Mouse (Mus musculus): Measurements from ENCODE around the gene Ecsit. TPM values are rescaled to one million over a fixed set of nuclear protein-coding genes. Genes with fewer than 3 reads are reported as not detected.
"Not testable (repeated sequence)": the region's sequence is repeated elsewhere in the genome, so short reads cannot be mapped to it uniquely, and the experiment has no call there.

The Ecsit gene
- total RNA-seq, 2 experiments from 2014 or later = 84.5 to 96.6 TPM

DNA sequence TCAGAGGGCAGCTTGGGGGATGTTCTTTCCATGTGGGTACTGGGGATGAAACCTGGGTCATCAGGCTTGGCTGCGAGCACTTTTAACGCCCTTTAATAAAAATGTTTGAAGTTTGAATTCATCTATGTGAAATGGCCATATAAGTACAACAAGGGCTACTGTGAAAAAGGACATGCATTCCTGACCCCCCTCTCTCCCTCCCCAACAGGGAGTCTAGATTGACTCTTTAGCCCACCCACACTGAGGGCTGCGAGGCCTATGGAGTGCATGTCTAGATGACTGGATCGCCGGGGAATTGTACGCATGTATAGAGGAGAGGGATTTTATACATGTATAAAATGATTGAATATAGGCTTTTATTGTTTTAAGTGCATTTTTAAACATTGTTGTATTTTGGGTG is 774 bp upstream of the Ecsit start:
- TF ChIP-seq CTCF (IDR thresholded peaks at IDR 0.05) = no peak
- H3K27ac ChIP-seq = peak overlapping the region; percentile 92
- intact Hi-C loops (cut with DNase I) = no loop called here

GRCm38 (mm10) chr9:22084667-22085021 is 594 bp downstream of the Ecsit start:
- intact Hi-C loops (cut with DNase I) = loop anchor here (1.0 kb wide), 1 partner anchor 13 kb away; the partner anchor contains the start of genes Gm49318 and Zfp653
- peak overlapping the region; percentile 92 for H3K27ac ChIP-seq
- no peak for DNase-seq

More for the DNA sequence above, 774 bp upstream of the Ecsit start:
- DNase-seq = no peak
- peak overlapping the region; percentile 96 for H3K4me3 ChIP-seq

DNA sequence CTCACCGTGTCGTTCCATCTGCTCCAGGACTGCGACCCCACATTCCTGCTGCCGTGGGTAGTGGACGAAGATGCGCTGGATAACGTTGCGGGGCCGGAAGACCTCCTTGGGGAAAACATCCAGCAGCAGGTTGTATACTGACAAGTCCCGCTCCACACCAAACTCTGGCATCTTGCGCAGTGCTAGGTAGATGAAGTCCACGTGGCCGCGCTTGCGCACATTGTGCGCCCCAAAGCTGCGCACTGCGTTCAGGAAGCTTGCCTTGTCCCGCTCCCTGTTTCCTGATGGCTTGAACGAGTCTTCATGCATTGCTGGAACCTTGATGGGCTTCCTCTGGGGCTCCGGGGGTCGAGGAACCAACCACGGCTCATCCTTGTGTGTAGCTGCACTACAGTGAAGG is 9.0 kb downstream of the Ecsit start:
- no peak for TF ChIP-seq CTCF (IDR thresholded peaks at IDR 0.05)
- intact Hi-C loops (cut with DNase I) = no loop called here

More at GRCm38 (mm10) chr9:22084667-22085021, 594 bp downstream of the Ecsit start:
- no peak for TF ChIP-seq CTCF (IDR thresholded peaks at IDR 0.05)
- peak overlapping the region; percentile 96 for H3K4me3 ChIP-seq

DNA sequence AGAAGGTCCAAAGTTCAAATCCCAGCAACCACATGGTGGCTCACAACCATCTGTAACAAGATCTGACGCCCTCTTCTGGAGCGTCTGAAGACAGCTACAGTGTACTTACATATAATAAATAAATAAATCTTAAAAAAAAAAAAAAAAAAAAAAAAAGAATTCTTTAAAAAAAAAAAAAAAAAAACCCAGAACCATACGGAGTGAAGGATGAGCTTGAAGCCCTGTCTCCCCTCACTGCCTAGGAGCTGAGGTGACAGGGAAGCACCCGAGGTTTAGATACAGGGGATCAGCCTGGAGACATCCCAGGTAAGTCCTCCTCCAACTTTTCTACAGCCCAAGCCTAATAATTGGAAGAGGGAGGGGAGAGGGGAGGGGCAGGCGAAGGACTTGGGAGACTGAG is 9.5 kb downstream of the Ecsit start:
- intact Hi-C loops (cut with DNase I); H3K4me3 ChIP-seq; DNase-seq; H3K27ac ChIP-seq: not testable (repeated sequence)

More for the DNA sequence above, 9.0 kb downstream of the Ecsit start:
- no peak overlapping the region for H3K4me3 ChIP-seq
- no peak for DNase-seq
- H3K27ac ChIP-seq = no peak overlapping the region

- no peak overlapping the region for H3K4me3 ChIP-seq
- intact Hi-C loops (cut with DNase I) = loop anchor here (5.0 kb wide), 2 partner anchors 70 to 115 kb away; partner anchors contain the start of genes Ccdc151, Prkcsh and Swsap1
- no peak for TF ChIP-seq CTCF (IDR thresholded peaks at IDR 0.05)
- no peak overlapping the region for H3K27ac ChIP-seq
- DNase-seq = no peak
These were observed 13.0 kb downstream of the Ecsit start for GRCm38 (mm10) chr9:22072276-22072675.

DNA sequence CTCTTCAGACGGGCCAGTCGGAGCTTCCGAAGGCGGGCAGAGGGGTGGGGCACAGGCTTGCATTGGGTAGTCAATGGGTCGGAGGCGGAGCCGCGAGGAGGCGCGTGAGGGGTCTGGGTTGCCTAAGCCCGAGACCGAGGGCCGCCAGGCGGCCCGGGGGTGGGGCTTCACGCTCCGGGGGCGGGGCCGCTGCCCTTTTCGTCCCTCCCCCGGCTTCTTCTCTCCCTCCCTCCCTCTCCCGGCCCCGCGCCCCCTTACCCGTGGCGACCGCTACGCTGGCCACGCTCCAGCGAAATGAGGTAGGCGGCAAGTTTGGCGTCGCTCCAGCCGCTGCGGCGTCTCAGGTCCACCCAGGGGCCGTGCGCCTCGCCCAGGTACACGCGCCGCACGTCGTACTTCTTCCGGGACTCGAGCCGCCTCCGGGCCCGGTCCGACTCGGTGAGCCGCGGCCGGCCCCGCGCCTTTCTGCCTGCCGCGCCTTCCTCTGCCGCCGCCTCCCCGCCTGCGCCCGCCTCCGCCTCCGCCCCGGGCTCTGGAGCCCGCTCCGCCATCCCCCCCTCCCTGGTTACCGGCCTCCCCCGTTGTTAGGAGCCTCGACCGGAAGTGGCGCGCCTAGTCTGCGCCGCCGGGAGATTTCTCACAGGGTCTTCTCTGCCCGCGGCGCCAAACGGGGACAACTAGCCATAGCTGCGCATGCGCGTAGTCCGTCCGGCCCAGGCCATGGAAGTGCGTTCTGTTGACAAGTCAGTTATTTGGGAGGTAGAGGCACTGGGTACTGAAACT is 14.3 kb downstream of the Ecsit start, which contains the start of the genes Gm49318 and Zfp653:
Gene Gm49318 (minus strand): TSS at position 469 of the 783 bp plus-strand sequence.
Gene Zfp653 (minus strand): TSS at position 586 of the 783 bp plus-strand sequence.
- Histone ChIP-seq H3K27ac (peak within 1 kb of the TSS; percentile 97), H3K4me3 (peak within 1 kb of the TSS; percentile 87)
- intact Hi-C loops (cut with DNase I) = loop anchor here (1.0 to 5.0 kb wide), 4 partner anchors 14 to 114 kb away; partner anchors contain the start of genes Ccdc151, Ecsit, Elof1 and Prkcsh
- DNase-seq = peak; percentile 99
- peak; percentile 16; the same call in 1 of the 2 replicates for TF ChIP-seq CTCF (IDR thresholded peaks at IDR 0.05)

- peak overlapping the region; percentile 87 for H3K4me3 ChIP-seq
- peak overlapping the region; percentile 97 for H3K27ac ChIP-seq
- DNase-seq = no peak
- no peak for TF ChIP-seq CTCF (IDR thresholded peaks at IDR 0.05)
- intact Hi-C loops (cut with DNase I) = loop anchor here (2.0 to 5.0 kb wide), 3 partner anchors 47 to 113 kb away; partner anchors contain the start of genes Ccdc151, Elof1, Prkcsh and Swsap1
These were observed 15.2 kb downstream of the Ecsit start for GRCm38 (mm10) chr9:22069881-22070553.

DNA sequence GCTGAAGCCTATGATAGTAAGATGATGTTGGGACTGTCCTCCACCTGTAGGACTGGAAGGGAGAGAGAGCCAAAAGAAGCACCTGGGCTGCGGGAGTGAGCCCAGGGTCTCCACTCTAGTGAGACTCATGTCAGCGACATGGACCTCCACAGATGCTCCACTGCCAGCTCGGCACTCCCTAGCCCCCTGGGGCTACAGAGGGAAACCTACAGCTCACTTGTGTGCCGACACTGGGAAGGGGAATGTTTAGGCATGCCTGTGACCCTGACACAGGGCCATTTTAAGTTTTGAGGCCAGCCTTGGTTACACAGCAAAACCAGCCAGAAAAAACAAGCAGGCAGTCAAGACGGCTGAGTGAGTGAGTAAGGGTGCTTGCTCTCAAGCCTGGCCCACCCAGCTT is 18.0 kb downstream of the Ecsit start:
- DNase-seq = no peak
- Histone ChIP-seq H3K4me3 (no peak overlapping the region), H3K27ac (no peak overlapping the region)
- TF ChIP-seq CTCF (IDR thresholded peaks at IDR 0.05) = no peak
- intact Hi-C loops (cut with DNase I) = no loop called here

- no peak overlapping the region for H3K27ac ChIP-seq
- intact Hi-C loops (cut with DNase I) = loop anchor here (1.0 kb wide), 2 partner anchors 77 to 89 kb away; no protein-coding TSS in a partner anchor
- DNase-seq = peak; percentile 70
- peak; percentile 89 for TF ChIP-seq CTCF (IDR thresholded peaks at IDR 0.05)
- H3K4me3 ChIP-seq = no peak overlapping the region
These were observed 18.8 kb downstream of the Ecsit start for GRCm38 (mm10) chr9:22066433-22066832.

- intact Hi-C loops (cut with DNase I) = loop anchor here (1.0 kb wide), 2 partner anchors 78 to 90 kb away; no protein-coding TSS in a partner anchor
- TF ChIP-seq CTCF (IDR thresholded peaks at IDR 0.05) = no peak
- H3K27ac ChIP-seq = no peak overlapping the region
- DNase-seq = no peak
- no peak overlapping the region for H3K4me3 ChIP-seq
These were observed 19.6 kb downstream of the Ecsit start for GRCm38 (mm10) chr9:22065642-22066041.

DNA sequence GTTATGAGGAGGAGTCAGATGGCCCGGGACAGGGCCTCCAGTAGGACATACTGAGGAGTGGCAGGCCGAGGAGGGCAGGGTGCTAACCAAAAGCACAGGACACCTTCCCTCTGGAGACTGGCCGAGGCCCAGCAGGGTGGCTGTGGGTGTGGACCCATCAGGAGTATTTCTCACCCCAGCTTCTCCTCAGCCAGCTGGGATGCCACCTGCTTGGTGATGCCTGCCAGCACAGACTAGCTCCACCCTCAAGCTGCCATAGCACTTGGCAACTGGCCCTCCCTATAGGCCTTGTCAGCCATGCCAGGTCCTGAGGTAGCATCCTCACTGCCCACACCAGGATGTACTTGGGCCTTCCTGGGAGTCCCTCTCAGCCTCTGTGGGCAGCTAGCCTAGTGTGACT is 20.9 kb downstream of the Ecsit start:
- intact Hi-C loops (cut with DNase I) = no loop called here
- no peak for DNase-seq
- TF ChIP-seq CTCF (IDR thresholded peaks at IDR 0.05) = no peak
- Histone ChIP-seq H3K27ac (no peak overlapping the region), H3K4me3 (no peak overlapping the region)

DNA sequence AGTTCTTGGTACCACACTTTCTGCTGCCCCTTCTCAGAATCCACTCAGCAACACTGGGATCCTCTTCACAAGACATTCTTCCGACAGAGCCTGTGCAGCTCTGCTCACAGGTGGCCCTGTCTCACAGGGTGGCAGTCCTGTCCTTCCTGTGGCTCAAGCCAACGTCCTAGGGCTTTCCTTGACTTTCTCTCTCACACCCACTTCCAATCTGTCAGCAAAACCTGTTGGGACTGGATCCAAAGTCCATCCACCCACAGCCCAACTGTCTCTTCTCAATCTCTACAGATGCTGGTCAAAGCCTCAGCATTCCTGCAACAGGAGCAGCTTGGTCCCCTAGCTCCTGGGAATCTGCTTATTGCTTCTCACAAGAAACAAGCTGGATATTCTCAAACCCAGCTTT is 23.9 kb downstream of the Ecsit start:
- intact Hi-C loops (cut with DNase I) = no loop called here
- H3K4me3 ChIP-seq = no peak overlapping the region
- no peak for DNase-seq
- TF ChIP-seq CTCF (IDR thresholded peaks at IDR 0.05) = no peak
- no peak overlapping the region for H3K27ac ChIP-seq

DNA sequence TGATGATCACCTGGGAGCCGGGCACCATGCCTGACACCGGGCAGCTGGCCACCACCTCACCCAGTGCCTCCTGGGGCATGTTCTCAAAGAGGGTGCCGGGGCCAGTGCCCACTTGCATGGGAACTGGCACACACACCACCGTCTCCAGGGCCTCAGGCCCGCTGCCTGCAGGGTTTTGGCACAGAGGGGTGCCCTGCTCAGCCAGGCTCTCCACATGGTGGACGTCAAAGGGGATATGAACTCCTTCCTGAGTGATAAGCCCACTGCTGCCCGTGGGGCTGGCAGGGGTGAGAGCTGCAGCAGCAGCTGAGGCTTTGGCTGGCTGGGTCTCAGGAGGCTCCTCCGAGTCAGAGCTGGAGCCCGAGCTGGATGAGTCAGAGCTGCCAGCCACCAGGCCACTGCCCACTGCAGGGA is 27.2 kb downstream of the Ecsit start:
- Histone ChIP-seq H3K27ac (no peak overlapping the region), H3K4me3 (no peak overlapping the region)
- intact Hi-C loops (cut with DNase I) = no loop called here
- DNase-seq = peak; percentile 57
- TF ChIP-seq CTCF (IDR thresholded peaks at IDR 0.05) = no peak

All from gastrocnemius, adult 2 months (tissue).